Mouse (Mus musculus): ENCODE results near the gene Man2b1.
"Not testable (repeated sequence)": the region's sequence is repeated elsewhere in the genome, so short reads cannot be mapped to it uniquely, and the experiment has no call there.

The Man2b1 gene

GRCm38 (mm10) chr8:85074167-85074566 lies 8.9 kb upstream of the Man2b1 start:
- DNase-seq: no peak

GRCm38 (mm10) chr8:85074617-85075016 lies 8.5 kb upstream of the Man2b1 start:
- no peak for DNase-seq

- DNase-seq: peak; percentile 56 to 58
Measured at GRCm38 (mm10) chr8:85076001-85076400, 7.1 kb upstream of the Man2b1 start.

- DNase-seq: peak; percentile 80 to 85
Measured at GRCm38 (mm10) chr8:85076993-85077392, 6.1 kb upstream of the Man2b1 start.

- DNase-seq: no peak
Measured at GRCm38 (mm10) chr8:85080214-85080531, 2.9 kb upstream of the Man2b1 start.

- peak; percentile 55 to 69 for DNase-seq
Measured at GRCm38 (mm10) chr8:85080532-85081215, 2.4 kb upstream of the Man2b1 start, which contains the start of gene Wdr83os. TSS of gene Wdr83os (plus strand) at chr8:85080740.

GRCm38 (mm10) chr8:85081216-85081555 lies 1.9 kb upstream of the Man2b1 start, which contains the start of gene Wdr83:
TSS of gene Wdr83 (minus strand) at chr8:85081306.
- no peak for DNase-seq

- DNase-seq: not testable (repeated sequence)
Measured at GRCm38 (mm10) chr8:85082169-85082568, 901 bp upstream of the Man2b1 start.

GRCm38 (mm10) chr8:85084633-85085032 lies 1.6 kb downstream of the Man2b1 start:
- DNase-seq: no peak

GRCm38 (mm10) chr8:85086238-85086637 lies 3.2 kb downstream of the Man2b1 start:
- no peak for DNase-seq

- DNase-seq: no peak
Measured at GRCm38 (mm10) chr8:85088771-85089170, 5.7 kb downstream of the Man2b1 start.

- no peak for DNase-seq
Measured at GRCm38 (mm10) chr8:85090856-85091255, 7.8 kb downstream of the Man2b1 start.

GRCm38 (mm10) chr8:85091526-85092090 lies 8.5 kb downstream of the Man2b1 start:
- DNase-seq: no peak

- no peak for DNase-seq
Measured at GRCm38 (mm10) chr8:85095051-85095450, 12.0 kb downstream of the Man2b1 start.

- DNase-seq: no peak
Measured at GRCm38 (mm10) chr8:85095566-85095965, 12.5 kb downstream of the Man2b1 start.

GRCm38 (mm10) chr8:85096196-85096595 lies 13.1 kb downstream of the Man2b1 start:
- DNase-seq: no peak

GRCm38 (mm10) chr8:85096850-85097249 lies 13.8 kb downstream of the Man2b1 start:
- no peak for DNase-seq

GRCm38 (mm10) chr8:85100076-85100665 lies 17.1 kb downstream of the Man2b1 start:
- DNase-seq: no peak

GRCm38 (mm10) chr8:85113241-85113640 lies 30.2 kb downstream of the Man2b1 start:
- no peak for DNase-seq

- DNase-seq: no peak
Measured at GRCm38 (mm10) chr8:85115501-85115900, 32.4 kb downstream of the Man2b1 start.

GRCm38 (mm10) chr8:85116984-85117383 lies 33.9 kb downstream of the Man2b1 start:
- no peak for DNase-seq

- peak; percentile 88 to 93 for DNase-seq
Measured at GRCm38 (mm10) chr8:85119052-85119981, 36.2 kb downstream of the Man2b1 start.

GRCm38 (mm10) chr8:85120251-85120650 lies 37.2 kb downstream of the Man2b1 start:
- DNase-seq: not testable (repeated sequence)

All from cerebellum, adult 18-20 months (tissue).